Mouse (Mus musculus): ENCODE measurements around the gene Brd2. TPM values are rescaled to one million over a fixed set of nuclear protein-coding genes. Genes with fewer than 3 reads are reported as not detected.
A peak's percentile ranks its signal among the peaks of the same experiment; 100 is the strongest.

Gene Brd2
- polyA plus RNA-seq, 1 experiment = 257 TPM

GRCm38 (mm10) chr17:34118113-34118872, 4.1 kb downstream of the Brd2 start:
- TF ChIP-seq POLR2A (IDR thresholded peaks at IDR 0.05; ENCODE audit: control insufficient read depth, extremely low read depth, insufficient read depth, low read length, poor library complexity) = no peak
- 0 out of 2 replicates have a peak, but pooled peaks have one; percentile 22 for TF ChIP-seq CTCF (IDR thresholded peaks at IDR 0.05; ENCODE audit: borderline replicate concordance, control insufficient read depth, extremely low read depth, insufficient read depth, low read length, poor library complexity)
- under 1% methylated on average over 67 of the region's 67 CpGs for WGBS

GRCm38 (mm10) chr17:34117421-34118112, 4.9 kb downstream of the Brd2 start:
- TF ChIP-seq POLR2A (IDR thresholded peaks at IDR 0.05; ENCODE audit: control insufficient read depth, extremely low read depth, insufficient read depth, low read length, poor library complexity) (no peak), CTCF (IDR thresholded peaks at IDR 0.05; ENCODE audit: borderline replicate concordance, control insufficient read depth, extremely low read depth, insufficient read depth, low read length, poor library complexity) (no peak)
- H3K27ac ChIP-seq (ENCODE audit: control insufficient read depth, insufficient read depth, low read length) = peak overlapping the region; percentile 24; the same call in 1 of the 2 replicates
- WGBS = 1% methylated on average over 5 of the region's 5 CpGs
- DNase-seq = no peak
- H3K4me3 ChIP-seq (ENCODE audit: control insufficient read depth, insufficient read depth, low read length) = peak overlapping the region; percentile 80
- no peaks in the 10 kb centered on the region for H3K27me3 ChIP-seq (ENCODE audit: control insufficient read depth, insufficient read depth, low read length)
- peaks cover 12% of the 10 kb centered on the region for H3K4me1 ChIP-seq (replicated peaks; ENCODE audit: control insufficient read depth, insufficient read depth, low read length)
- H3K36me3 ChIP-seq (ENCODE audit: control insufficient read depth, insufficient read depth, low read length) = peaks cover 46% of the 10 kb centered on the region

More at GRCm38 (mm10) chr17:34118113-34118872, 4.1 kb downstream of the Brd2 start:
- peaks cover 39% of the 10 kb centered on the region for H3K36me3 ChIP-seq (ENCODE audit: control insufficient read depth, insufficient read depth, low read length)
- H3K4me3 ChIP-seq (ENCODE audit: control insufficient read depth, insufficient read depth, low read length) = peak overlapping the region; percentile 80
- H3K4me1 ChIP-seq (replicated peaks; ENCODE audit: control insufficient read depth, insufficient read depth, low read length) = peaks cover 12% of the 10 kb centered on the region
- H3K27ac ChIP-seq (ENCODE audit: control insufficient read depth, insufficient read depth, low read length) = peak overlapping the region; percentile 43
- no peaks in the 10 kb centered on the region for H3K27me3 ChIP-seq (ENCODE audit: control insufficient read depth, insufficient read depth, low read length)
- DNase-seq = peak; percentile 66

DNA sequence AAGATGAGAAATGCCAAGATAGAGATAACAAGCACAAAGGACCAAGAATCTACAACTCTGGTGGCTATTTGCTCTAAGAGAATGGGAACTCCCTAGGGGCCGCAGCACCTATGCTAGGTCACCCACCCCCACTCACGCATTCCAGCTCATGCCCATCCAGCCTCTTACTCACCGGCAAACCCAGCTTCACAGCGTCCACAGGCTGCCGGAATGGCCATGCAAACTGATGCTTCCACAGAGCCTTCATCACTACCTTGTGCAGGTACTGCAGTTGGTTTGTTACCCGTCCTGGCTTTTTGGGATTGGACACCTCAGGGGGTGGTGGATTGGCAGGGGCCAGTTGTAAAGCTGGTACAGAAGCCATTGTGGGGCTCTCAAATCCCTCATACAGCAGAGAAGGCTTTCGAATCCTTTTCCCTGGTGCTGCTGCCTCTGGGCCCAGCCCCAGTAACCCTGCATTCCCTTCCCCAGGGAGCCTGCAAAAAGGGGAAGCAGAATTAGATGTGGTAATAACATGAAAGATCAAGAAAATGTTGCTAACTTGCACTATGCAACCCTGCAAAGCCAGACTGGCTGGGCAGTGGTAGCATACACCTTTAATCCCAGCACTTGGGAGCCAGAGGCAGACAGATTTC, 5.6 kb downstream of the Brd2 start:
- DNase-seq = no peak
- H3K4me3 ChIP-seq (ENCODE audit: control insufficient read depth, insufficient read depth, low read length) = peak overlapping the region; percentile 47
- H3K4me1 ChIP-seq (replicated peaks; ENCODE audit: control insufficient read depth, insufficient read depth, low read length) = peaks cover 12% of the 10 kb centered on the region
- H3K36me3 ChIP-seq (ENCODE audit: control insufficient read depth, insufficient read depth, low read length) = peaks cover 54% of the 10 kb centered on the region
- no peak overlapping the region for H3K27ac ChIP-seq (ENCODE audit: control insufficient read depth, insufficient read depth, low read length)
- H3K27me3 ChIP-seq (ENCODE audit: control insufficient read depth, insufficient read depth, low read length) = no peaks in the 10 kb centered on the region
- 25% methylated on average over 7 of the region's 7 CpGs for WGBS
- TF ChIP-seq POLR2A (IDR thresholded peaks at IDR 0.05; ENCODE audit: control insufficient read depth, extremely low read depth, insufficient read depth, low read length, poor library complexity) (no peak), CTCF (IDR thresholded peaks at IDR 0.05; ENCODE audit: borderline replicate concordance, control insufficient read depth, extremely low read depth, insufficient read depth, low read length, poor library complexity) (no peak)

GRCm38 (mm10) chr17:34114114-34114513, 8.3 kb downstream of the Brd2 start:
- DNase-seq = no peak

DNA sequence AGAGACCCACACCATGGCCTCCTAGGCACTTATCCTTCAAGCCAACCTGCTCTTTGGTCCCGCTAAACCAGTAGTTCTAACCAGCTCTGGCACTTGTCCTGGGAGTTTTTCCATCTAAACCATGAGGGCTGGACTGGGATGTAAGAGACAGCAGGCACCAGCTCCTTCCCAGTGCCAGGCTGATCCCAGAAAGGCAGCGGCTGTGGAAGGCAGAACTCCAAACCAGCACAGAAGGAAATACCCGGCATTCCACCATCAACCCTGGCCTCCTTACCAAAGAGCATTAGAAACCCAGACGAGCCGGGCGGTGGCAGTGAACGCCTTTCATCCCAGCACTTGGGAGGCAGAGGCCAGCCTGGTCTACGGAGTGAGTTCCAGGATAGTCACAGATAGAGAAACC, 12.1 kb downstream of the Brd2 start:
- TF ChIP-seq CTCF (IDR thresholded peaks at IDR 0.05; ENCODE audit: borderline replicate concordance, control insufficient read depth, extremely low read depth, insufficient read depth, low read length, poor library complexity) (no peak), POLR2A (IDR thresholded peaks at IDR 0.05; ENCODE audit: control insufficient read depth, extremely low read depth, insufficient read depth, low read length, poor library complexity) (no peak)
- Histone ChIP-seq H3K4me1 (replicated peaks; ENCODE audit: control insufficient read depth, insufficient read depth, low read length) (peaks cover 4% of the 10 kb centered on the region), H3K27ac (ENCODE audit: control insufficient read depth, insufficient read depth, low read length) (no peak overlapping the region), H3K27me3 (ENCODE audit: control insufficient read depth, insufficient read depth, low read length) (no peaks in the 10 kb centered on the region), H3K36me3 (ENCODE audit: control insufficient read depth, insufficient read depth, low read length) (peaks cover 50% of the 10 kb centered on the region), H3K4me3 (ENCODE audit: control insufficient read depth, insufficient read depth, low read length) (no peak overlapping the region)
- 97% methylated on average over 8 of the region's 8 CpGs for WGBS
- no peak for DNase-seq

More at GRCm38 (mm10) chr17:34114114-34114513, 8.3 kb downstream of the Brd2 start:
- no peak overlapping the region for H3K27ac ChIP-seq (ENCODE audit: control insufficient read depth, insufficient read depth, low read length)
- H3K36me3 ChIP-seq (ENCODE audit: control insufficient read depth, insufficient read depth, low read length) = peaks cover 69% of the 10 kb centered on the region
- no peak for TF ChIP-seq CTCF (IDR thresholded peaks at IDR 0.05; ENCODE audit: borderline replicate concordance, control insufficient read depth, extremely low read depth, insufficient read depth, low read length, poor library complexity)
- no peak for TF ChIP-seq POLR2A (IDR thresholded peaks at IDR 0.05; ENCODE audit: control insufficient read depth, extremely low read depth, insufficient read depth, low read length, poor library complexity)
- WGBS = 90% methylated on average over 7 of the region's 7 CpGs
- H3K4me1 ChIP-seq (replicated peaks; ENCODE audit: control insufficient read depth, insufficient read depth, low read length) = peaks cover 12% of the 10 kb centered on the region
- no peak overlapping the region for H3K4me3 ChIP-seq (ENCODE audit: control insufficient read depth, insufficient read depth, low read length)
- no peaks in the 10 kb centered on the region for H3K27me3 ChIP-seq (ENCODE audit: control insufficient read depth, insufficient read depth, low read length)

DNA sequence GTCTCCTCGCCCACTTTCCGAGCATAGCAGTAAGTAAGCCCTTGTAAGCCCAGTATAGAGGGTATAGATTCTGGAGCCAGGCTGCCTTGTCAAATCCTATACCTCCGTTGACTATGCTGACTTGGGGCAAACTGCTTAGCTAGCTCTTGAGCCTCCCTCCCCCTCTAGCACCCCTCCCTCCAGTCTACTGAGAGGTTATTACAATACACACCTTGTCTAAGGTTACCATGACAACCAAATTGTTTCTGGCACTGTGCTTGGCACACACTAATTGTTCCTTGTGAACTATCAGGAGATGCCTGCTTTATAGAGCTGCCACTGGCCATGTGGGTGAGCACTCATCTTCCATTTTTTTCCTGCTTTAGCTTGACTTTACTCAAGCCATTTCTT, 12.6 kb downstream of the Brd2 start:
- Histone ChIP-seq H3K4me1 (replicated peaks; ENCODE audit: control insufficient read depth, insufficient read depth, low read length) (peaks cover 1% of the 10 kb centered on the region), H3K27me3 (ENCODE audit: control insufficient read depth, insufficient read depth, low read length) (no peaks in the 10 kb centered on the region), H3K27ac (ENCODE audit: control insufficient read depth, insufficient read depth, low read length) (peak overlapping the region; percentile 24; the same call in 1 of the 2 replicates), H3K36me3 (ENCODE audit: control insufficient read depth, insufficient read depth, low read length) (peaks cover 45% of the 10 kb centered on the region), H3K4me3 (ENCODE audit: control insufficient read depth, insufficient read depth, low read length) (no peak overlapping the region)
- no peak for DNase-seq
- no peak for TF ChIP-seq POLR2A (IDR thresholded peaks at IDR 0.05; ENCODE audit: control insufficient read depth, extremely low read depth, insufficient read depth, low read length, poor library complexity)
- no peak for TF ChIP-seq CTCF (IDR thresholded peaks at IDR 0.05; ENCODE audit: borderline replicate concordance, control insufficient read depth, extremely low read depth, insufficient read depth, low read length, poor library complexity)
- 78% methylated on average over 3 of the region's 3 CpGs for WGBS

Data from thymus, adult 2 months (tissue).